Mouse (Mus musculus): ENCODE results near the gene Ccng1. TPM values are rescaled to one million over a fixed set of nuclear protein-coding genes. Genes with fewer than 3 reads are reported as not detected.

The Ccng1 gene
- 52.9 and 55.2 TPM in 2 replicates for total RNA-seq (2017)

DNA sequence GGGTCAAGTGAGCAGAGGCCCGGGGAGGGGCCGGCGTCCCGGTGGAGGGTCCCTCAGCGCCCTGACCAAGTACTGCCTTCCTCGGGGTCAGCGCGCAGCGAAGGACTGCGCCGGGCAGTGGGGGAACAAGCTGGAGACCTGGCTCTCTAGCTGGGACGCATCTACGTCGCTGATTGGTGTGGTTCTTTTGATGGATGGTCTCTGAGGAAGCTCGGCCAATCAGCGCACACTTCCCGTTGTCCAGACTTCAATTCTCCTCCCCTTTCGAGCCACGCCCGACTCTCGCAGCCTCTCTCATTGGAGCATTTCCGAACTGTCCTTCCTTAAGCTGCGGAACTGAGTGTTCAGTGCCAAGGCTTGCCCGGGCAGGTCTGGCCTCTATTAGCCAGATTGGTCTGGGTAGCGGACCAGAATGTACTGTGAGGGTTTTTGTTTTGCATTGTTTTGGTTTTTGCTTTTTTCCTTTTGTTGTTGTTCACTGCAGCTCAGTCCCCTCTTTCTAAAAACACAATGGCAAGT lies at the start of gene Ccng1:
Ccng1 (minus strand) TSS at position 203 of the 519 bp plus-strand sequence.
- peak; percentile 100 for ATAC-seq (ENCODE audit: extremely low read depth, insufficient number of reproducible peaks, low FRiP score, poor library complexity, severe bottlenecking)

GRCm38 (mm10) chr11:40790307-40790706 lies 35.2 kb upstream of the Ccng1 start:
- ATAC-seq (ENCODE audit: extremely low read depth, insufficient number of reproducible peaks, low FRiP score, poor library complexity, severe bottlenecking) = no peak

- ATAC-seq (ENCODE audit: extremely low read depth, insufficient number of reproducible peaks, low FRiP score, poor library complexity, severe bottlenecking) = no peak
These were observed 34.6 kb upstream of the Ccng1 start for GRCm38 (mm10) chr11:40789701-40790100.

DNA sequence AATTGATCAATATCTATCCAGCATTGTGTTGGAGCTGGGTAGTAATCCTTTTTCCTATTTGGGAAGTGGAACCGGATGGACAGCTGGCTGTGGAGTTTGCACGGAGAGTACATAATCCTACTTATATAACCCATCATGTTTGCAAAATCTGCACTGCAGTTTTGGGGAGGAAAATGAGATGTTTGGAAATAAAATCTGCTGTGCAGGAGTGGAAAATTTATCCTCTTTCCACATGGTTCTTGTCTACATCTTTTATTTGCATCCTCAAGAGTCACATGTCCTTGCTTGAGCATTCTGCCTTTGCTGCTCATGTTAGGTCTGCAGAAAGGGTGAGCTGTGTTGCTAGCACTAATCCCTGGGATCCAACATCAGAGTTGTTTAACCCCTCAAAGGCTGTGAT lies 31.8 kb upstream of the Ccng1 start:
- no peak for ATAC-seq (ENCODE audit: extremely low read depth, insufficient number of reproducible peaks, low FRiP score, poor library complexity, severe bottlenecking)

DNA sequence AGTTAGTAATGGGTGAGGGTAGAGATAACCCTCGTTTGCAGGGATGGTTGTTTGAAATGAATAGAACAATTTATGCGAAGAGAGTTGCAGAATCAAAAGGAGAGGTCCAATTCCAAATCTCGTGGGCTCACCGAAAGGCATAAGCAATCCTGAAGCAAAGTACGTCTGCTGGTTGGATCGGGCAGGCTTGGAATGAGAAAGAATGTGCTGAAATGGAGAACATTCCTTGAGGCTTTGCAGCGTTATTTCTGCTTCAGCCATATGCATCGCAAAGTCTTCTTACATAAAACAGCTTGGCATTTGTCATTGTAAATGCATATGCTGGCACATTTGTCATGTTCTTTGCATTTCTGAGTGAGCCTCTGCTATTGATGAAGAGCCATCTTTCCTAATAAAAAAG lies 29.2 kb upstream of the Ccng1 start:
- no peak for ATAC-seq (ENCODE audit: extremely low read depth, insufficient number of reproducible peaks, low FRiP score, poor library complexity, severe bottlenecking)

DNA sequence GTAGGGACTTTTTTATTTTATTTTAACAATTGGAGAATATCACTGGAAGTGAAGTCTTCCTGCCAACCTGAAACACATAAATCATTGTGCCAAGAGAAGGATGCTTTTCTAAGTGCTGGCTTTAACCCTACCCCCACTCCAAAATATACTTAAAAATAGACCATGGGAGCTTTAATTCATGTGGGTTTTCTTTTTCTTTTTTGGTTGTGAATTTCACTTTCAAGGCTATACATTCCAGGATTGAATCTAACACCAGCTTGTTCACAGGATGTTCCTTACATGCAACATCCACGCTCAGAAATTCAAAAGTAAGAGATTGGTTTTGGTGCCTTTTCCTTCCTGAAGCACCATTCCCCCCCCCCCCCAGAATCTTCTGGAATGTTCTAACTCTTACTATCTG lies 28.2 kb upstream of the Ccng1 start:
- ATAC-seq (ENCODE audit: extremely low read depth, insufficient number of reproducible peaks, low FRiP score, poor library complexity, severe bottlenecking) = no peak

DNA sequence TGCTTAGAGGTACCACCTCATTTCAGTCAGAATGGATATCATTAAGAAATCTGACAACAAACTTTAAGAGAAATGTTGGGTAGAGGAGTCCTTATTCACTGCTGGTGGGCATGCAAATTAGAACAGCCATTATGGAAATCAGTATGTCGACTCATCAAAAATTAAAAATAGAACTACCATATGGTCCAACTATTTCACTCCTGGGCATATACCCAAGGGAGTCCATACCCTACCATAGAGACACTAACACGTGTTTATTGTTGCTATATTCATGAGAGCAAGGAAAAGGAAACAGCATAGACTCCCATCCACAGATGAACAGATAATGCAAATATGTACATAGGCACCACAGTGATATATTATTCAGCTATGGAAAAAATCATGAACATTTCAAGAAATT lies 26.7 kb upstream of the Ccng1 start:
- ATAC-seq (ENCODE audit: extremely low read depth, insufficient number of reproducible peaks, low FRiP score, poor library complexity, severe bottlenecking) = no peak

DNA sequence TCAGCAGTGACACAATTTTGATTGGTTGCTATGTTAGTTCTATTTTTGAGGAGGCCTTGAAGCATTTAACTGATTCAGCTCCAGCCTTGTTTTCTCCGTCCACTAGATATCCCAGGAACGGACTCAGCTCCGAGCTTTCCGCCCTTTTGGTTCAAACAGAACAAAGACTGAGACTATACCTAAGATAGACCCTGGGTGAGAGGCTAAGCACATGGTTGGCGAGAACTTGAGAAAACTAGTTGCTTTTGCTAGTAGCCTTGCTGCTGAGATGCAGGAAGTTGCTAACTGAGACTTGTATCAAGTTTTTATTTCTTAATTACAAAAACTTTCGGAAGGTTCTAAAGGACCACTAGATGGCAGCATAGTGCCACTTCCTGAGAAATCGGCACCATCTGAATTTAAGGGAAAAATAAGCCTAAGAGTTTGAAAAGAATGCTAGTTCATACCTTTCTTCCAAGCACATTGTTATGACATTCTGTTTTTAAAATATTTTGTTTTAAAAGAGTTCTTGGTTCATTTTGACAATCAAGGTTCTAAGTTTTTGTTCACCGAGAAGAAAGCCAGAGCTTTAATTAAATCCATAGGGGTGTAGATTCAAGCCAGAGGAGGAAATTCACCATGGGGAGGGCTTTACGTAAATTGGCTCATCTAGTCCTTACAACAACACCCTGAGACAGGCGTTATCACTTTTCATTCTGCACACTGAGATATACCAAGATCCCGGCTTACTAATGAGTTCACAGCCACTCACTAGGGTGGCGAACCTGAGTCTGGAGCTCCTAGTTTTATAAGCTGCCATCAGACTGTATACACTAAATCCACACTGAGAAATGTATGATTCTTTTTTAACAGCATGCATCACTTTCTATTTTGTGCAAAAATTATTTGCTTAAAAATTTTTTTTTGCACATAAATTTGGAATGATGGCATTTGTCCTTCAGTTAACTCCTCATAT lies 20.5 kb upstream of the Ccng1 start:
- no peak for ATAC-seq (ENCODE audit: extremely low read depth, insufficient number of reproducible peaks, low FRiP score, poor library complexity, severe bottlenecking)

DNA sequence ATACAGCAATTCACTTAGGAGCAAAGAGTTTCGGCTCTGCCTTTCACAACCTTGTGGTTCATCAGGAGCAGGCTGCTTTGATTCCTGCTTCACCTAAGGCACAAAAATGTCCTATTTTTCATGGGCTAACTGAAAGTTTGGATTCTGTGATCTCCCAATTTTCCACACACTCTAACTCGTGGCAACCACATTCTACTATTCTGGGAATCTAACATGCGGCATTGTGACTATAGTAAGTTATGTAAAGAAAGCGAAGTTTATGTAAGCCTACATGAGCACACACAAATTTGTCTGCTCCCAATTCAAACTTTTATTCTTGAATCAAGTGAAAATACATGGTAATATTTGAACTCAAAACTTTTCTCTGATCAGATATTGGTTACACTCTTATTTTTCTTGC lies 9.6 kb upstream of the Ccng1 start:
- ATAC-seq (ENCODE audit: extremely low read depth, insufficient number of reproducible peaks, low FRiP score, poor library complexity, severe bottlenecking) = no peak

DNA sequence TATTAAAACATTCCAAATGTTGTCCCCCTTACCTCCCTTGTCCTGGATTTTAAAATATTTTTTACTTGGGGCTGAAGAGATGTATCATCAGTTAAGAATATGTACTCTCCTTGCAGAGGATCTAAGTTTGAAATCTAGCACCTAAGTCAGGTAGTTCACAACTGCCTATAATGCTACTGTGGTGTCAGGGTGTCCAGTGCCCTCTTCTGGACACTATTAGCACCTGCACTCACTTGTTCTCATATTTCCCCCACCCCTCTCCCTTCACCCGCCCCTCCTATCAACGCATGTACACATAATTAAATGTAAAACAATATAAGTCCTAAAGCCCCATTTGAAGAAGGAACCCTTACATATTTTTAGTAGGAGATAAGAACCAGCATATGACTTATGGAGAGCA lies 8.3 kb upstream of the Ccng1 start:
- peak; percentile 93 for ATAC-seq (ENCODE audit: extremely low read depth, insufficient number of reproducible peaks, low FRiP score, poor library complexity, severe bottlenecking)

- no peak for ATAC-seq (ENCODE audit: extremely low read depth, insufficient number of reproducible peaks, low FRiP score, poor library complexity, severe bottlenecking)
These were observed 4.8 kb upstream of the Ccng1 start for GRCm38 (mm10) chr11:40759896-40760295.

DNA sequence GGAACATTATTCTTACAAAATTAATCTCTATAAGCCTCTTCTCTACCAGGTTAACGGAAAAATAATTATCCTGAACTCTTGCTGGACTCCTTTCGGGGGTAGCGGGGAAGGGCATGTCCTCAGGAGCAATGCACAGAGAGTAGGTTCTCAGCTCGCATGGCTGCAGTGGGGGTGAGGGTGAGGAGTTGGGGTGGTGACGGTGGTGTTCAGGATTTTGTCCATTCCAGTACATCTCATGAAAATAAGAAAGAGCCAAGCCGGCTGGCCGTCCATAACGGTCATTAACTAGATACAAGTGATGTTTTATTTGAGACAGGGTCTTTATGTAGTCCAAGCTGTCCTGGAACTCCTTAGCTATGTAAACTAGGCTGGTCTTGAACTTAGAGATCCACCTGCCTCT lies 857 bp upstream of the Ccng1 start:
- no peak for ATAC-seq (ENCODE audit: extremely low read depth, insufficient number of reproducible peaks, low FRiP score, poor library complexity, severe bottlenecking)

DNA sequence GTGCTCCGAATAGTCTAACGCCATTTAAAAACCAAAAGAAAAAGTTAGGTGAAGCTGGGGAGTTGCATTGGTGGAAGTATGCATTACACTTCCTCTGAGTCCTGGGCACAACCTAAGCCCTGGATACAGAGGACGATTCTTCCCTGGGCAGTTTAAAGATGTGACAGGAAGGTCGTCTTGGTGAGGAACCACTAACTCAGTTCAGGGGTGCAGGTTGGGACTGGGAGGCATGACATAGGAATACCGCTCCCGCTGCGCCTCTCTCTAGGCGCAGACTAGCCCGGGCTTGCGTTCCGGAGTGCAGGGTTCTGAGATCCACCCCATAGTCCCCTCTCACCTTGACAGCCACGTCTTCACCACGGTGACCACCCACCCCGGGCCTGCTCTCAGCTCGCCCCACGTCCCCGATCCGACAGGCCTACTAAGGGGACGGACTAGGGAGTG lies 425 bp downstream of the Ccng1 start:
- peak; percentile 30; the same call in 1 of the 2 replicates for ATAC-seq (ENCODE audit: extremely low read depth, insufficient number of reproducible peaks, low FRiP score, poor library complexity, severe bottlenecking)

GRCm38 (mm10) chr11:40753836-40754235 lies 1.3 kb downstream of the Ccng1 start:
- ATAC-seq (ENCODE audit: extremely low read depth, insufficient number of reproducible peaks, low FRiP score, poor library complexity, severe bottlenecking) = no peak

DNA sequence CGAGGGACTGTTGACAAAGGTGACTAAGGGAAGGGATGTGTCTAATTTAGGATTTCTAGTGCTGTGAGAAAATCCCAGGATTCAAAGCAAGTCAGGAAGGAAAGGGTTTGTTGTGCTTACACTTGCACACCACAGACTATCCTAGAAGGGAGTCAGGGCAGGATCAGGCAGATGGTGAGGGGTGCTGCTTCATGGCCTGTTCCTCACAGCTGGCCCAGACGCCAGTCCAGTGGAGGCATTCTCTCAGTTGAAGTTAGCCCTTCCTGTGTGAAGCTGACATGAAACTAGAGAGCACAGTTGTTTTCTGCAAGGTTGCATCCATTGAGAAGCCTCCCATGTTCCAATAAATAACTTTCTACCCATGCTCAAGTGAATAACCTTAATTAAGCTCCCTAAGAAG lies 7.4 kb downstream of the Ccng1 start:
- ATAC-seq (ENCODE audit: extremely low read depth, insufficient number of reproducible peaks, low FRiP score, poor library complexity, severe bottlenecking) = no peak

- ATAC-seq (ENCODE audit: extremely low read depth, insufficient number of reproducible peaks, low FRiP score, poor library complexity, severe bottlenecking) = no peak
These were observed 8.8 kb downstream of the Ccng1 start for GRCm38 (mm10) chr11:40746361-40746760.

- no peak for ATAC-seq (ENCODE audit: extremely low read depth, insufficient number of reproducible peaks, low FRiP score, poor library complexity, severe bottlenecking)
These were observed 10.8 kb downstream of the Ccng1 start for GRCm38 (mm10) chr11:40744348-40744747.

- no peak for ATAC-seq (ENCODE audit: extremely low read depth, insufficient number of reproducible peaks, low FRiP score, poor library complexity, severe bottlenecking)
These were observed 13.4 kb downstream of the Ccng1 start for GRCm38 (mm10) chr11:40741605-40742262.

GRCm38 (mm10) chr11:40737369-40737768 lies 17.7 kb downstream of the Ccng1 start:
- no peak for ATAC-seq (ENCODE audit: extremely low read depth, insufficient number of reproducible peaks, low FRiP score, poor library complexity, severe bottlenecking)

DNA sequence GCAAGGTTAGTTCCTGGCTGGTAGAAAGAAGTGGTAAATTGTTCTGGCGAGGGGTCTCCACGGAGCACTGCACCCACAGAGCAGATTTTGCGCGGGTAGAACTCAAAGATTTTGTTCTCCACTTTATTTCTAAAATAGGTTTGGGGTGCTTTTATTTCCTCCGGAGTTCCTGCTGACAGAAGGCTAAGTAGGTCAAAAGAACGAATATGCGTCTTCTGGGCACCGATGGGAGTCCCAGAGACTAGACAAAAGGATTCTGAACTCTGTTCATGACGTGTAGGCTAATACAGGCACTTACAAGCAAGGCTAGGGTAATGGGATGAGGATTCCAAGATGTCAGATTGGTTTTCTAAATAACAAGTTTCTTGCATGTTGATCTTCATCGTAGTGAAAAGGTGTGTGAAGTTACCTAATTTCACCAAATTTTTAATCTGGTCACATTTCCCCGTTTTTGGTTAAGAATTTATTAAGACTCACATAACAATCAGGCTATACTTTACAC lies 20.8 kb downstream of the Ccng1 start:
- ATAC-seq (ENCODE audit: extremely low read depth, insufficient number of reproducible peaks, low FRiP score, poor library complexity, severe bottlenecking) = no peak
